Mouse (Mus musculus): ENCODE results near the gene Slc26a9. TPM values are rescaled to one million over a fixed set of nuclear protein-coding genes. Genes with fewer than 3 reads are reported as not detected.

Slc26a9 gene
- polyA plus RNA-seq, 1 experiment from 2014 or later: 0.06 TPM

DNA sequence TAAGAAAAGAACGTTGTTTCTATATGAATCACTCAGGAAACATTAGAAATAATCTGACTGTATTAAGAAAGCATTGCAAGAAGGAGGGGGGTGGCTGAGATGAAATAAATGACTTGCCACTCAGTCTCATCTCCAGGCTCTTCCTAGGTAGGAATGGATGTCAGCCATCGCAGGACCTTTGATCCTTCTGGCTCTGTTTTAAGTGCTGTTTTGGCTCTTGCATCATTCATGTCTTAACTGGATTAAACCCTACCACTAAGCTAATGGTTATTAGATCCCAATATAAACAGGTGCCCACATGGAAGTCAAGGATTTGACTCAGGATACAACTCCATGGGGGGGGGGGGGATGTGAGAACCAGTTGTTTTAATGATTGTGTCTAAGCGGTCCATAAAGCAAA is 51.3 kb downstream of the Slc26a9 start:
- ATAC-seq: no peak
- Histone ChIP-seq H3K4me3 (replicated peaks; ENCODE audit: low read length) (no peak overlapping the region), H3K27me3 (replicated peaks; ENCODE audit: control insufficient read depth, insufficient read depth, low read length) (no peaks in the 10 kb centered on the region), H3K36me3 (ENCODE audit: control insufficient read depth, insufficient read depth) (no peaks in the 10 kb centered on the region), H3K9ac (replicated peaks; ENCODE audit: low read depth, low read length) (no peak overlapping the region), H3K4me1 (replicated peaks; ENCODE audit: control insufficient read depth, insufficient read depth, low read length) (peaks cover 8% of the 10 kb centered on the region), H3K27ac (ENCODE audit: low read length) (no peak overlapping the region), H3K4me2 (ENCODE audit: low read length) (no peak overlapping the region), H3K9me3 (ENCODE audit: control insufficient read depth, low read length) (no peaks in the 10 kb centered on the region)
- 86% methylated on average over 3 of the region's 3 CpGs for WGBS

DNA sequence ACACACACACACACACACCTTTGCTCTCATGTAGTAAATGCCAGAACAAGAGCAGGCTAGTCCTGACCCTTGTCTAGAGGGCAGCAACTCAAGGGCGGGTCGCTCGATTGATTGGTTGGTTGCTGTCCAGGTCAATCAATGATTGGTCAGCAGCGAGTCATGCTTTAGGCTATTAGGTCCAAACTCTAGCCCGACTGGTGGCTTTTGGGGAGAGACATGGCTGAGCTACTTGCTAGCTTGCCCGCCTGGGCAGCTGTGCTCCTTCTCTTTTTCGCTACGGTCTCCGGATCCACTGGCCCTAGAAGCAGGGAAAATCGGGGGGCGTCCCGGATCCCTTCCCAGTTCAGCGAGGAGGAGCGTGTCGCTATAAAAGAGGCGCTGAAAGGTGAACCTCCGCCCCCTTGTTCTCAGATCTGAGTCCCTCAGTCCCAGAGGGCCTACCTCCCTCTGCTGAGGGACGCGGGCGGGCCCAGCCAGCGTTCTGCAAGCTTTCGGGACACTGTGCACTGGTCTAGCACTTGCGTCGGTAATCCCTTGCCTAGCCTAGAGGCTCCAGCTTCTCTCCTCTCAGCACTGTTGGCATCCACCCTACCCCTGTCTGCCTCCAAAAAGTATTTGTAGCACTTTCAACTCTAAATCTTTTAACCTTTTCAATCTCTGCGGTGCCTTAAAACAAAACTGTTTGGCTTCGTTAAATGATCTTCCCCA is 53.5 kb downstream of the Slc26a9 start, which contains the start of gene Pm20d1:
TSS of gene Pm20d1 (plus strand) at position 180 of the 708 bp plus-strand sequence.
- H3K4me2 ChIP-seq (ENCODE audit: low read length): peak within 1 kb of the TSS; percentile 46
- no peak for ATAC-seq
- no peaks in the 10 kb centered on the region for H3K27me3 ChIP-seq (replicated peaks; ENCODE audit: control insufficient read depth, insufficient read depth, low read length)
- H3K4me1 ChIP-seq (replicated peaks; ENCODE audit: control insufficient read depth, insufficient read depth, low read length): peaks cover 8% of the 10 kb centered on the region
- 5% methylated on average over 26 of the region's 26 CpGs for WGBS
- no peak within 1 kb of the TSS for H3K27ac ChIP-seq (ENCODE audit: low read length)
- H3K9ac ChIP-seq (replicated peaks; ENCODE audit: low read depth, low read length): peak within 1 kb of the TSS; percentile 32; the same call in 1 of the 2 replicates
- peak within 1 kb of the TSS; percentile 23 for H3K4me3 ChIP-seq (replicated peaks; ENCODE audit: low read length)
- no peaks in the 10 kb centered on the region for H3K9me3 ChIP-seq (ENCODE audit: control insufficient read depth, low read length)
- no peaks in the 10 kb centered on the region for H3K36me3 ChIP-seq (ENCODE audit: control insufficient read depth, insufficient read depth)

DNA sequence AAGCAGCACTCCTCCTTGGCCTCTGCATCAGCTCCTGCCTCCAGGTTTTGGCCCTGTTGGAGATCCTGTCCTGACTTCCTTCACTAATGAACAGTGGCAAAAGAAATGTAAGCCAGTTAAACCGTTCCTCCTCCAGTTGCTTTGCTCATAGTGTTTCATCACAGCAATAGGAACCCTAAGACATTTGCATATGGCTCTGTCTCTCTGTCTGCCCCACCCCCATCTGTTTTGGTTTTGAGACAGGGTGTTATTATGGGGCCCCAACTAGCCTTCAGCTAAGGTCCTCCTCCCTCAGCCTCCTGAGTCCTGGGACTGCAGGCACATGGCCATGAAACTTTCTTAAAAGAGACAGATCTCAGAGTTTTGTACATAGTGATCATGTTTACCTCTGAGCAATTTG is 56.2 kb downstream of the Slc26a9 start:
- 56% methylated on average over 1 of the region's 1 CpGs for whole genome bisulfite sequencing
- H3K4me2 ChIP-seq (ENCODE audit: low read length): no peak overlapping the region
- H3K27me3 ChIP-seq (replicated peaks; ENCODE audit: control insufficient read depth, insufficient read depth, low read length): no peaks in the 10 kb centered on the region
- H3K36me3 ChIP-seq (ENCODE audit: control insufficient read depth, insufficient read depth): no peaks in the 10 kb centered on the region
- H3K4me3 ChIP-seq (replicated peaks; ENCODE audit: low read length): no peak overlapping the region
- no peaks in the 10 kb centered on the region for H3K9me3 ChIP-seq (ENCODE audit: control insufficient read depth, low read length)
- no peak overlapping the region for H3K9ac ChIP-seq (replicated peaks; ENCODE audit: low read depth, low read length)
- no peak for ATAC-seq
- no peak overlapping the region for H3K27ac ChIP-seq (ENCODE audit: low read length)
- H3K4me1 ChIP-seq (replicated peaks; ENCODE audit: control insufficient read depth, insufficient read depth, low read length): peaks cover 8% of the 10 kb centered on the region

DNA sequence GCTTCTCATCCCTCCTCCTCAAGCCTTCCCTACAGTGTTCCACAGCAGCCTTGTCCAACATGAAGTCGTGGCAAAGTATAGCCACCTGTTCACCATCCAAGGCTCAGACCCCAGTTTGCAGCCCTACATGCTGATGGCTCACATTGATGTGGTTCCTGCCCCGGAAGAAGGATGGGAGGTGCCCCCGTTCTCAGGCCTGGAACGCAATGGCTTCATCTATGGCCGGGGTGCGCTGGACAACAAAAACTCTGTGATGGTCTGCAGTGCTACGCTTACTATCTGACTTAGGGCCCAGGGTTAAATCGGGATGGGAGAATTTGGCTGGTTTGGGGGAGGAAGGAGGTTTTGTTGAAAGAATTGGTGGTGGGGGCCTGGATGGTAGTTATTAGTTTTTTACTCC is 57.2 kb downstream of the Slc26a9 start:
- H3K4me1 ChIP-seq (replicated peaks; ENCODE audit: control insufficient read depth, insufficient read depth, low read length): peaks cover 8% of the 10 kb centered on the region
- 94% methylated on average over 8 of the region's 8 CpGs for WGBS

DNA sequence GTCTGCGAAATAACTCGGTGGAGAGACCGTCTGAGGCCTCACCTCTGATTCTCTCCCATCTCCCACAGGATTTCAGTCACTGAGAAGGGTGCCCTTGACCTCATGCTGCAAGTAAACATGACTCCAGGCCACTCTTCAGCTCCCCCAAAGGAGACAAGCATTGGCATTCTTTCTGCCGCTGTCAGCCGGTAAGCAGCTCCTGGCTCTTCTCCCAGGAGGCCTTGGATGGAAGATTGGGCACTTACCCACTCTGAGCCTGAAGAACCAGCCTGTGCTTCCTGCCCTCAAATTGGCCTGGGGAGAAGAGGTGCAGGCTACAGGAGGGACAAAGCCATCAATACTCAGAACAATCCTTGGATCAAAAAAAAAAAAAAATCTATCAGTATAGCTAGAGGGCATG is 58.8 kb downstream of the Slc26a9 start:
- H3K4me2 ChIP-seq (ENCODE audit: low read length): no peak overlapping the region
- ATAC-seq: no peak
- WGBS: 84% methylated on average over 5 of the region's 5 CpGs
- H3K9ac ChIP-seq (replicated peaks; ENCODE audit: low read depth, low read length): no peak overlapping the region
- H3K4me1 ChIP-seq (replicated peaks; ENCODE audit: control insufficient read depth, insufficient read depth, low read length): peaks cover 2% of the 10 kb centered on the region
- H3K27ac ChIP-seq (ENCODE audit: low read length): no peak overlapping the region
- no peaks in the 10 kb centered on the region for H3K36me3 ChIP-seq (ENCODE audit: control insufficient read depth, insufficient read depth)
- no peaks in the 10 kb centered on the region for H3K9me3 ChIP-seq (ENCODE audit: control insufficient read depth, low read length)
- H3K27me3 ChIP-seq (replicated peaks; ENCODE audit: control insufficient read depth, insufficient read depth, low read length): no peaks in the 10 kb centered on the region
- no peak overlapping the region for H3K4me3 ChIP-seq (replicated peaks; ENCODE audit: low read length)

More for the DNA sequence above, 57.2 kb downstream of the Slc26a9 start:
- Histone ChIP-seq H3K9ac (replicated peaks; ENCODE audit: low read depth, low read length) (no peak overlapping the region), H3K4me2 (ENCODE audit: low read length) (no peak overlapping the region), H3K36me3 (ENCODE audit: control insufficient read depth, insufficient read depth) (no peaks in the 10 kb centered on the region), H3K9me3 (ENCODE audit: control insufficient read depth, low read length) (no peaks in the 10 kb centered on the region), H3K4me3 (replicated peaks; ENCODE audit: low read length) (no peak overlapping the region), H3K27ac (ENCODE audit: low read length) (no peak overlapping the region), H3K27me3 (replicated peaks; ENCODE audit: control insufficient read depth, insufficient read depth, low read length) (no peaks in the 10 kb centered on the region)
- ATAC-seq: no peak

DNA sequence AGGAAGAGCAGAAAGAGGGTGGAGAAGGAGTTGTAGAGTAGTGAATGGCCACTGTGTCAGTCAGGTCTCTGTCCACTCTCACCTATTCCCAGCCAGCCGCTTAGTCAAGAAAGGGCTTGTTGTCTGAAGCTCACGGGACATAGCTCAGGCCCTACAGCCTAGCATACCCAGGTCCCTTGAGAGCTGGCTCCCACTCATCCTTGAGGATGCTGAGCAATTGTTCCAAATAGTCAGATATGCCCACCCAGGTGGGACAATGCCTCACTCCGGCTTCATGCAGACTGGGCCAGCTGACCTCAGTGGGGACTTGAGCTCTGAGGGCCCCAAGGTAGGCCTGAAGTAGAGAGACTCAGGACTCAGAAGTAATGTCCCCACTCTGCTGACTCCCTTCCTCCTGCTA is 60.3 kb downstream of the Slc26a9 start:
- no peak overlapping the region for H3K27ac ChIP-seq (ENCODE audit: low read length)
- H3K4me3 ChIP-seq (replicated peaks; ENCODE audit: low read length): no peak overlapping the region
- 98% methylated on average over 3 of the region's 3 CpGs for WGBS
- H3K9ac ChIP-seq (replicated peaks; ENCODE audit: low read depth, low read length): no peak overlapping the region
- no peaks in the 10 kb centered on the region for H3K36me3 ChIP-seq (ENCODE audit: control insufficient read depth, insufficient read depth)
- no peaks in the 10 kb centered on the region for H3K4me1 ChIP-seq (replicated peaks; ENCODE audit: control insufficient read depth, insufficient read depth, low read length)
- ATAC-seq: no peak
- no peaks in the 10 kb centered on the region for H3K27me3 ChIP-seq (replicated peaks; ENCODE audit: control insufficient read depth, insufficient read depth, low read length)
- no peaks in the 10 kb centered on the region for H3K9me3 ChIP-seq (ENCODE audit: control insufficient read depth, low read length)
- no peak overlapping the region for H3K4me2 ChIP-seq (ENCODE audit: low read length)

DNA sequence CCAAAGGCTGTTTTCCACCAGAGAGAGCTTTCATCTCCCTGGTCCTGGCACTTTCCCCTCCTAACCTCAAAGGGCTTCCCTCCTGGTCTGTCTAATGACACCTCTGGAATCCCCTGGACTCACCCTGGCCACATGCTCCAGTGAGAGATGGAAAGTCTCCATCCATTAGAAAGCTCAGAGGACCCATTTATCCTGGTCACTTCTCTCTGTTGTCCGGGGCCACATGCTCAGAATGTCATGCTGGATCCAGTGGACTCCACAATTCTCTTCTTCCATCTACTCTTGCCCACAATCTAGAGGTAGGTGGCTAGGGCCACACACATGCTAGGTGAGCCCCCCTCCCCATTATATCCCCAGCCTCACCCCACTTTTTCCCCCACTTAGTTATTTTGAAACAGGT is 65.2 kb downstream of the Slc26a9 start:
- H3K4me1 ChIP-seq (replicated peaks; ENCODE audit: control insufficient read depth, insufficient read depth, low read length): no peaks in the 10 kb centered on the region
- H3K4me2 ChIP-seq (ENCODE audit: low read length): no peak overlapping the region
- no peak overlapping the region for H3K27ac ChIP-seq (ENCODE audit: low read length)
- no peaks in the 10 kb centered on the region for H3K27me3 ChIP-seq (replicated peaks; ENCODE audit: control insufficient read depth, insufficient read depth, low read length)
- H3K36me3 ChIP-seq (ENCODE audit: control insufficient read depth, insufficient read depth): no peaks in the 10 kb centered on the region
- H3K4me3 ChIP-seq (replicated peaks; ENCODE audit: low read length): no peak overlapping the region
- no peak for ATAC-seq
- 76% methylated on average over 1 of the region's 1 CpGs for WGBS
- H3K9ac ChIP-seq (replicated peaks; ENCODE audit: low read depth, low read length): no peak overlapping the region
- H3K9me3 ChIP-seq (ENCODE audit: control insufficient read depth, low read length): no peaks in the 10 kb centered on the region

DNA sequence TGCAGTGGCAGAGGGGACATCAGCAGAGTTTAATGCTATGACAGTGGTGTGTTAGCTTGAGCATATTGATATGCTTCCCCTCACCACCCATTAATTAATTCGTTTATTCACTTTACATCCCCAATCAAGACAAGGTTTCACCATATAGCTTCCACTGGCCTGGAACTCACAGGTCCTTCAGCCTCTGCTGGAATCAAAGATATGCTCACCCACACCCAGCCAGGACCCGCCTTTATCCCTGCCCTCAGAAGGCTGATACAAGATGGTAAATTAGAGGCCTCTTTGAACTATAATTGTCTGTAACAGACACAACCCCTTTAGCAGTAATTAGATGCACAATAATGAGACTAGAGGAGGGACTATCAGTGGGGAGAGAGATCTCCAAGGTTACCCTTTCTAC is 65.8 kb downstream of the Slc26a9 start:
- Histone ChIP-seq H3K36me3 (ENCODE audit: control insufficient read depth, insufficient read depth) (no peaks in the 10 kb centered on the region), H3K27ac (ENCODE audit: low read length) (no peak overlapping the region), H3K4me1 (replicated peaks; ENCODE audit: control insufficient read depth, insufficient read depth, low read length) (no peaks in the 10 kb centered on the region), H3K4me2 (ENCODE audit: low read length) (no peak overlapping the region), H3K9me3 (ENCODE audit: control insufficient read depth, low read length) (no peaks in the 10 kb centered on the region), H3K27me3 (replicated peaks; ENCODE audit: control insufficient read depth, insufficient read depth, low read length) (no peaks in the 10 kb centered on the region), H3K9ac (replicated peaks; ENCODE audit: low read depth, low read length) (no peak overlapping the region), H3K4me3 (replicated peaks; ENCODE audit: low read length) (no peak overlapping the region)
- no peak for ATAC-seq
- 58% methylated on average over 2 of the region's 2 CpGs for WGBS

DNA sequence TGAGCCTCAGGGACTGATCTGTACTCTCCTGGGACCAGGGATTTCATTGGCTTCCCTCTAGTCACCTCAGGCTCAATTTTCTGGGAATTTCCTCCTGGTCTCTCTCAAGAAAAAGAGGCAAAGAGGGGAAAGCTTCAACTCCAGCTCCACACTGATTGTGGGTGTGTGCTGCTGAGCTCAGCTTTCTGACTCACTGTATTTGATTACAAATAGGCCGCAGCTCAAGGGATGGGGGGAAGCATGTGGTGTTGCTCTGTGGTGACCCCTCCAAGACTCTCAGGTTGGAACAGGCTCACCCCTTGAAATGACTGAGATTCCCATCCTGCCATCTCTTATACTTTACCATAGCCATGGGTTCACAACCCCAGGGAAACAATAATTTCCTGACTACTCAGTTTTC is 67.6 kb downstream of the Slc26a9 start:
- ATAC-seq: no peak

DNA sequence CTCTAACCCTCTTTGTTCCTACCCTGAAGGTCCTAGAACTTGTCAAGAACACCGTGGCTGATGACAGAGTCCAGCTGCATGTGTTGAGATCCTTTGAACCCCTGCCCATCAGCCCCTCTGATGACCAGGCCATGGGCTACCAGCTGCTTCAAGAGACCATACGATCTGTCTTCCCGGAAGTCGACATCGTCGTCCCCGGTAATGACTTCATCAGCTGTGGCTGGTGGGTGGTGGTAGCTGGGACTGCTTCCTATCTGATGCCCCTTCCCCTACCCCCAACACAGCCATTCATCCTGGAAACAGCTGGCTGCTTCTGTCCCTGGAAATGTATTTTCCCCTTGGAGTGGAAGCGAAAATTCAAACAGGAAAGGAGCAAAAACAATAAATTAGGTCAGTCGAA is 68.2 kb downstream of the Slc26a9 start:
- Histone ChIP-seq H3K36me3 (ENCODE audit: control insufficient read depth, insufficient read depth) (no peaks in the 10 kb centered on the region), H3K9me3 (ENCODE audit: control insufficient read depth, low read length) (no peaks in the 10 kb centered on the region), H3K9ac (replicated peaks; ENCODE audit: low read depth, low read length) (no peak overlapping the region), H3K4me2 (ENCODE audit: low read length) (no peak overlapping the region), H3K4me1 (replicated peaks; ENCODE audit: control insufficient read depth, insufficient read depth, low read length) (no peaks in the 10 kb centered on the region), H3K27ac (ENCODE audit: low read length) (no peak overlapping the region), H3K27me3 (replicated peaks; ENCODE audit: control insufficient read depth, insufficient read depth, low read length) (no peaks in the 10 kb centered on the region), H3K4me3 (replicated peaks; ENCODE audit: low read length) (no peak overlapping the region)
- ATAC-seq: no peak
- WGBS: 91% methylated on average over 9 of the region's 9 CpGs

More for the DNA sequence above, 67.6 kb downstream of the Slc26a9 start:
- no peaks in the 10 kb centered on the region for H3K9me3 ChIP-seq (ENCODE audit: control insufficient read depth, low read length)
- H3K27ac ChIP-seq (ENCODE audit: low read length): no peak overlapping the region
- H3K4me3 ChIP-seq (replicated peaks; ENCODE audit: low read length): no peak overlapping the region
- no peaks in the 10 kb centered on the region for H3K4me1 ChIP-seq (replicated peaks; ENCODE audit: control insufficient read depth, insufficient read depth, low read length)
- H3K9ac ChIP-seq (replicated peaks; ENCODE audit: low read depth, low read length): no peak overlapping the region
- no peaks in the 10 kb centered on the region for H3K27me3 ChIP-seq (replicated peaks; ENCODE audit: control insufficient read depth, insufficient read depth, low read length)
- H3K36me3 ChIP-seq (ENCODE audit: control insufficient read depth, insufficient read depth): no peaks in the 10 kb centered on the region
- no peak overlapping the region for H3K4me2 ChIP-seq (ENCODE audit: low read length)
- 93% methylated on average over 1 of the region's 1 CpGs for WGBS

Measured in forebrain, embryonic 16.5 days (tissue).